Mouse (Mus musculus) kidney, postnatal 10 days (tissue): ENCODE measurements around the gene Wfdc21.

Experiments
- DNase-seq: peaks from one replicate; pipeline ENCODE4 v3.0.0; 2021; ENCODE audit warnings: mixed read lengths

Gene Wfdc21

GRCm38 (mm10) chr11:83754227-83754626 is 7.5 kb downstream of the Wfdc21 start:
- no peak for DNase-seq

GRCm38 (mm10) chr11:83767306-83767705 is 20.6 kb downstream of the Wfdc21 start:
- no peak for DNase-seq

GRCm38 (mm10) chr11:83768976-83769375 is 22.2 kb downstream of the Wfdc21 start:
- DNase-seq: no peak

GRCm38 (mm10) chr11:83771014-83771413 is 24.3 kb downstream of the Wfdc21 start:
- no peak for DNase-seq

- DNase-seq: no peak
Observed at GRCm38 (mm10) chr11:83772341-83772740, 25.6 kb downstream of the Wfdc21 start.

- DNase-seq: no peak
Observed at GRCm38 (mm10) chr11:83773691-83774090, 27.0 kb downstream of the Wfdc21 start.

- DNase-seq: no peak
Observed at GRCm38 (mm10) chr11:83774324-83774723, 27.6 kb downstream of the Wfdc21 start.

- no peak for DNase-seq
Observed at GRCm38 (mm10) chr11:83776798-83777197, 30.1 kb downstream of the Wfdc21 start.

GRCm38 (mm10) chr11:83783931-83784600 is 37.3 kb downstream of the Wfdc21 start:
- DNase-seq: peak; percentile 30

- peak; percentile 51 for DNase-seq
Observed at GRCm38 (mm10) chr11:83784661-83785060, 37.9 kb downstream of the Wfdc21 start.

GRCm38 (mm10) chr11:83785366-83785765 is 38.6 kb downstream of the Wfdc21 start:
- DNase-seq: peak; percentile 81

- peak; percentile 84 for DNase-seq
Observed at GRCm38 (mm10) chr11:83786835-83787234, 40.1 kb downstream of the Wfdc21 start.

- DNase-seq: no peak
Observed at GRCm38 (mm10) chr11:83787401-83788021, 40.8 kb downstream of the Wfdc21 start.

- peak; percentile 32 for DNase-seq
Observed at GRCm38 (mm10) chr11:83788331-83788730, 41.6 kb downstream of the Wfdc21 start.

GRCm38 (mm10) chr11:83789259-83789658 is 42.5 kb downstream of the Wfdc21 start:
- peak; percentile 52 for DNase-seq

- DNase-seq: peak; percentile 38
Observed at GRCm38 (mm10) chr11:83791133-83791532, 44.4 kb downstream of the Wfdc21 start.

GRCm38 (mm10) chr11:83792316-83792914 is 45.7 kb downstream of the Wfdc21 start:
- peak; percentile 39 for DNase-seq

GRCm38 (mm10) chr11:83793264-83793663 is 46.5 kb downstream of the Wfdc21 start:
- DNase-seq: peak; percentile 75

- DNase-seq: peak; percentile 37
Observed at GRCm38 (mm10) chr11:83796112-83796511, 49.4 kb downstream of the Wfdc21 start.

GRCm38 (mm10) chr11:83796980-83797608 is 50.4 kb downstream of the Wfdc21 start:
- peak; percentile 76 for DNase-seq

GRCm38 (mm10) chr11:83799871-83800430 is 53.2 kb downstream of the Wfdc21 start:
- DNase-seq: peak; percentile 45

- peak; percentile 80 for DNase-seq
Observed at GRCm38 (mm10) chr11:83802166-83802565, 55.4 kb downstream of the Wfdc21 start.
